Mouse (Mus musculus) liver, embryonic 14.5 days (tissue): ENCODE data around the gene Oxa1l.

Experiments
- CTCF ChIP-seq: IDR thresholded peaks from 2 replicates; pipeline ENCODE4 v1.5.1; 2016; ENCODE audit warnings: antibody characterized with exemption, low read depth, control low read depth
- EP300 ChIP-seq: IDR thresholded peaks from 2 replicates; pipeline ENCODE4 v1.6.1; 2016; ENCODE audit warnings: antibody characterized with exemption, low read depth

DNA sequence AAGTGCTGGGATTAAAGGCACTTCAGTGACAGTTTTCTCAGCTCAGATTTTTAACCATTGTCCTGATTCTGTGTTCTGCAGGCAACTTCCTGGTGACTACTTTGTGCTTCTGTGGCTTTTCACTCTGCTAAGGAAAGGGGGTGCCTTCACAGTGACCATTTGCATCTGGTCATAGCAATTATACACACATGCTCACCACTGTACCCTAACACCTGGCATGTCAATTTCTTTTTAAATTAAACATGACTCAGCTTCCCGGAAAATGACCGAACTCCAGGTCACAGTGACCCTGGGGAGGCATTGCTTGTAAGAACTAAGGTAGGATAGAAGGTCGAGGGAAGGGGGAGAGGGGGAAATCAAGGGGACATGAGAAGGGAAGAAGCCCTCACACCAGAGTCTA is 33.2 kb downstream of the Oxa1l start:
- TF ChIP-seq CTCF: no peak
- no peak for TF ChIP-seq EP300
